Mouse (Mus musculus): ENCODE results near the gene Evi5. TPM values are rescaled to one million over a fixed set of nuclear protein-coding genes. Genes with fewer than 3 reads are reported as not detected.

Gene Evi5
- polyA plus RNA-seq, 1 experiment, result 6.2 TPM

GRCm38 (mm10) chr5:107763674-107764073 is 111.2 kb downstream of the Evi5 start:
- Histone ChIP-seq H3K4me3 (ENCODE audit: extremely low read depth, insufficient read depth, insufficient read length) (no peak overlapping the region), H3K4me1 (ENCODE audit: control insufficient read depth, insufficient read depth, insufficient read length) (no peaks in the 10 kb centered on the region), H3K27ac (ENCODE audit: insufficient read depth, low read length) (no peak overlapping the region), H3K36me3 (ENCODE audit: control insufficient read depth, insufficient read depth, low read length) (peaks cover 1% of the 10 kb centered on the region; the same call in 1 of the 2 replicates), H3K27me3 (ENCODE audit: control insufficient read depth, insufficient read depth, low read length) (no peaks in the 10 kb centered on the region)
- TF ChIP-seq POLR2A (IDR thresholded peaks at IDR 0.05; ENCODE audit: low read depth, low read length) (no peak), CTCF (IDR thresholded peaks at IDR 0.05; ENCODE audit: extremely low read depth, insufficient read depth, insufficient read length, insufficient replicate concordance) (no peak)
- no peak for DNase-seq (ENCODE audit: low read depth in 1 of 2, low spot score in 2 of 2)

- WGBS, result 50% methylated on average over 5 of the region's 5 CpGs
- H3K4me3 ChIP-seq (ENCODE audit: extremely low read depth, insufficient read depth, insufficient read length), result no peak overlapping the region
- TF ChIP-seq POLR2A (IDR thresholded peaks at IDR 0.05; ENCODE audit: low read depth, low read length) (no peak), CTCF (IDR thresholded peaks at IDR 0.05; ENCODE audit: extremely low read depth, insufficient read depth, insufficient read length, insufficient replicate concordance) (no peak)
- DNase-seq (ENCODE audit: low read depth in 1 of 2, low spot score in 2 of 2), result no peak
- peaks cover 2% of the 10 kb centered on the region; the same call in 1 of the 2 replicates for H3K4me1 ChIP-seq (ENCODE audit: control insufficient read depth, insufficient read depth, insufficient read length)
- H3K36me3 ChIP-seq (ENCODE audit: control insufficient read depth, insufficient read depth, low read length), result no peaks in the 10 kb centered on the region
- no peaks in the 10 kb centered on the region for H3K27me3 ChIP-seq (ENCODE audit: control insufficient read depth, insufficient read depth, low read length)
- H3K27ac ChIP-seq (ENCODE audit: insufficient read depth, low read length), result no peak overlapping the region
Observed at GRCm38 (mm10) chr5:107759121-107759520, 115.8 kb downstream of the Evi5 start.

GRCm38 (mm10) chr5:107756072-107756471 is 118.8 kb downstream of the Evi5 start:
- WGBS, result 54% methylated on average over 2 of the region's 2 CpGs
- no peaks in the 10 kb centered on the region for H3K27me3 ChIP-seq (ENCODE audit: control insufficient read depth, insufficient read depth, low read length)
- TF ChIP-seq POLR2A (IDR thresholded peaks at IDR 0.05; ENCODE audit: low read depth, low read length), result no peak
- no peak for TF ChIP-seq CTCF (IDR thresholded peaks at IDR 0.05; ENCODE audit: extremely low read depth, insufficient read depth, insufficient read length, insufficient replicate concordance)
- H3K27ac ChIP-seq (ENCODE audit: insufficient read depth, low read length), result no peak overlapping the region
- no peak for DNase-seq (ENCODE audit: low read depth in 1 of 2, low spot score in 2 of 2)
- H3K4me3 ChIP-seq (ENCODE audit: extremely low read depth, insufficient read depth, insufficient read length), result no peak overlapping the region
- no peaks in the 10 kb centered on the region for H3K36me3 ChIP-seq (ENCODE audit: control insufficient read depth, insufficient read depth, low read length)
- peaks cover 2% of the 10 kb centered on the region; the same call in 1 of the 2 replicates for H3K4me1 ChIP-seq (ENCODE audit: control insufficient read depth, insufficient read depth, insufficient read length)

- H3K27ac ChIP-seq (ENCODE audit: insufficient read depth, low read length), result no peak overlapping the region
- H3K4me3 ChIP-seq (ENCODE audit: extremely low read depth, insufficient read depth, insufficient read length), result no peak overlapping the region
- no peaks in the 10 kb centered on the region for H3K27me3 ChIP-seq (ENCODE audit: control insufficient read depth, insufficient read depth, low read length)
- no peak for TF ChIP-seq POLR2A (IDR thresholded peaks at IDR 0.05; ENCODE audit: low read depth, low read length)
- H3K36me3 ChIP-seq (ENCODE audit: control insufficient read depth, insufficient read depth, low read length), result no peaks in the 10 kb centered on the region
- DNase-seq (ENCODE audit: low read depth in 1 of 2, low spot score in 2 of 2), result peak in 1 of 2 experiments; percentile 30
- H3K4me1 ChIP-seq (ENCODE audit: control insufficient read depth, insufficient read depth, insufficient read length), result peaks cover 2% of the 10 kb centered on the region; the same call in 1 of the 2 replicates
- WGBS, result 27% methylated on average over 1 of the region's 1 CpGs
Observed at GRCm38 (mm10) chr5:107754740-107755139, 120.2 kb downstream of the Evi5 start.

- Histone ChIP-seq H3K4me1 (ENCODE audit: control insufficient read depth, insufficient read depth, insufficient read length) (peaks cover 2% of the 10 kb centered on the region; the same call in 1 of the 2 replicates), H3K36me3 (ENCODE audit: control insufficient read depth, insufficient read depth, low read length) (no peaks in the 10 kb centered on the region), H3K4me3 (ENCODE audit: extremely low read depth, insufficient read depth, insufficient read length) (no peak overlapping the region), H3K27me3 (ENCODE audit: control insufficient read depth, insufficient read depth, low read length) (no peaks in the 10 kb centered on the region), H3K27ac (ENCODE audit: insufficient read depth, low read length) (no peak overlapping the region)
- DNase-seq (ENCODE audit: low read depth in 1 of 2, low spot score in 2 of 2), result no peak
- no peak for TF ChIP-seq POLR2A (IDR thresholded peaks at IDR 0.05; ENCODE audit: low read depth, low read length)
- no peak for TF ChIP-seq CTCF (IDR thresholded peaks at IDR 0.05; ENCODE audit: extremely low read depth, insufficient read depth, insufficient read length, insufficient replicate concordance)
- whole genome bisulfite sequencing, result 62% methylated on average over 7 of the region's 7 CpGs
Observed at GRCm38 (mm10) chr5:107753656-107754055, 121.3 kb downstream of the Evi5 start.

GRCm38 (mm10) chr5:107749229-107749916 is 125.5 kb downstream of the Evi5 start:
- DNase-seq (ENCODE audit: low read depth in 1 of 2, low spot score in 2 of 2), result no peak
- Histone ChIP-seq H3K27me3 (ENCODE audit: control insufficient read depth, insufficient read depth, low read length) (no peaks in the 10 kb centered on the region), H3K27ac (ENCODE audit: insufficient read depth, low read length) (no peak overlapping the region), H3K4me3 (ENCODE audit: extremely low read depth, insufficient read depth, insufficient read length) (no peak overlapping the region), H3K36me3 (ENCODE audit: control insufficient read depth, insufficient read depth, low read length) (no peaks in the 10 kb centered on the region), H3K4me1 (ENCODE audit: control insufficient read depth, insufficient read depth, insufficient read length) (peaks cover 2% of the 10 kb centered on the region; the same call in 1 of the 2 replicates)
- TF ChIP-seq POLR2A (IDR thresholded peaks at IDR 0.05; ENCODE audit: low read depth, low read length), result no peak
- no peak for TF ChIP-seq CTCF (IDR thresholded peaks at IDR 0.05; ENCODE audit: extremely low read depth, insufficient read depth, insufficient read length, insufficient replicate concordance)
- WGBS, result 27% methylated on average over 9 of the region's 9 CpGs

GRCm38 (mm10) chr5:107739023-107739422 is 135.9 kb downstream of the Evi5 start:
- DNase-seq (ENCODE audit: low read depth in 1 of 2, low spot score in 2 of 2), result no peak
- 31% methylated on average over 5 of the region's 5 CpGs for WGBS
- no peaks in the 10 kb centered on the region; the same call in 1 of the 2 replicates for H3K4me1 ChIP-seq (ENCODE audit: control insufficient read depth, insufficient read depth, insufficient read length)
- H3K27ac ChIP-seq (ENCODE audit: insufficient read depth, low read length), result no peak overlapping the region
- H3K4me3 ChIP-seq (ENCODE audit: extremely low read depth, insufficient read depth, insufficient read length), result no peak overlapping the region
- H3K36me3 ChIP-seq (ENCODE audit: control insufficient read depth, insufficient read depth, low read length), result no peaks in the 10 kb centered on the region
- TF ChIP-seq POLR2A (IDR thresholded peaks at IDR 0.05; ENCODE audit: low read depth, low read length) (no peak), CTCF (IDR thresholded peaks at IDR 0.05; ENCODE audit: extremely low read depth, insufficient read depth, insufficient read length, insufficient replicate concordance) (no peak)
- no peaks in the 10 kb centered on the region for H3K27me3 ChIP-seq (ENCODE audit: control insufficient read depth, insufficient read depth, low read length)
